Mouse (Mus musculus) 3T3-L1 (cell line): ENCODE measurements around the gene Car1.
A peak's percentile ranks its signal among the peaks of the same experiment; 100 is the strongest.
"Not testable (repeated sequence)": the region's sequence is repeated elsewhere in the genome, so short reads cannot be mapped to it uniquely, and the experiment has no call there.

ENCODE experiments used
- DNase-seq: peaks from one replicate; pipeline ENCODE4 v3.0.0-alpha.2; 2015; ENCODE audit warnings: low read depth, low spot score

Car1 gene

GRCm38 (mm10) chr3:14808211-14808610 is at the start of gene Car1:
Gene Car1, minus strand, starts transcription at chr3:14808368.
- DNase-seq: no peak

- DNase-seq: peak; percentile 15
Observed at GRCm38 (mm10) chr3:14857874-14858273, 49.7 kb upstream of the Car1 start.

GRCm38 (mm10) chr3:14854446-14854845 is 46.3 kb upstream of the Car1 start:
- no peak for DNase-seq

- DNase-seq: no peak
Observed at GRCm38 (mm10) chr3:14853966-14854365, 45.8 kb upstream of the Car1 start.

GRCm38 (mm10) chr3:14848587-14849254 is 40.6 kb upstream of the Car1 start:
- DNase-seq: peak; percentile 76

- DNase-seq: no peak
Observed at GRCm38 (mm10) chr3:14839466-14840118, 31.4 kb upstream of the Car1 start.

- DNase-seq: no peak
Observed at GRCm38 (mm10) chr3:14838936-14839335, 30.8 kb upstream of the Car1 start.

GRCm38 (mm10) chr3:14832766-14833165 is 24.6 kb upstream of the Car1 start:
- DNase-seq: peak; percentile 55

- DNase-seq: no peak
Observed at GRCm38 (mm10) chr3:14831219-14831835, 23.2 kb upstream of the Car1 start.

GRCm38 (mm10) chr3:14828896-14829295 is 20.7 kb upstream of the Car1 start:
- no peak for DNase-seq

GRCm38 (mm10) chr3:14819844-14820504 is 11.8 kb upstream of the Car1 start:
- DNase-seq: no peak

GRCm38 (mm10) chr3:14815396-14815795 is 7.2 kb upstream of the Car1 start:
- not testable (repeated sequence) for DNase-seq

GRCm38 (mm10) chr3:14806702-14807101 is 1.5 kb downstream of the Car1 start:
- DNase-seq: no peak

- no peak for DNase-seq
Observed at GRCm38 (mm10) chr3:14805962-14806361, 2.2 kb downstream of the Car1 start.

- DNase-seq: no peak
Observed at GRCm38 (mm10) chr3:14804906-14805305, 3.3 kb downstream of the Car1 start.

GRCm38 (mm10) chr3:14797069-14797468 is 11.1 kb downstream of the Car1 start:
- DNase-seq: no peak

- DNase-seq: no peak
Observed at GRCm38 (mm10) chr3:14795292-14796020, 12.7 kb downstream of the Car1 start.

- DNase-seq: no peak
Observed at GRCm38 (mm10) chr3:14792032-14792431, 16.1 kb downstream of the Car1 start.

GRCm38 (mm10) chr3:14787607-14788006 is 20.6 kb downstream of the Car1 start:
- peak; percentile 27 for DNase-seq

GRCm38 (mm10) chr3:14787136-14787535 is 21.0 kb downstream of the Car1 start:
- peak; percentile 43 for DNase-seq

GRCm38 (mm10) chr3:14786551-14787079 is 21.6 kb downstream of the Car1 start:
- DNase-seq: peak; percentile 2
